34 mouse cellular contexts compared by ENCODE assay signal in the genomic region with DNA sequence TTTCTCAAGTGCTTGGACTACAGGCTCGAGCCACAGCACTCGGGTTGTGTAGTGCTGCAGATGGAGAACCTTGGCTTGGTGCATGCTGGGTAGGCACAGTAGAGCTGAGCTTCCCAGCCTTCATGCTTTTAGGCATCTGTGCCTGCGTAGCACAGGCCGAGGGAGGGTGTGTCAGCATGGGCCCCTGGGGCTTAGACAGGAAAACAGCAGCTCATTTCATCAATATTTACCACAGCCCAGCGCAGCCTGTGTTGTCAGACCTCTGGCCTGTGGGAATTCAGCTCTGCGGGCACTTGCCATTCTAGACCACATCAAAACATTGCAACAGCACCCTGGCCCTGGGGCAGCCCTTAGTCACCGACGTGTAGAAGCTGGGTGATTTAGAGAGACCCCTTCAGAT. TPM values are rescaled to one million over a fixed set of nuclear protein-coding genes. Genes with fewer than 3 reads are reported as not detected.
DNase-seq lines count a peak whose midpoint lies in the region; ATAC-seq and TF ChIP-seq lines count a peak whose summit lies in the region.
"Had no signal": no experiment of that assay in that cellular context is flagged by ENCODE, and none has a peak within 500 bp of the region (broad histone marks: within the 10 kb centered on the region; RNA-seq: fewer than 3 reads in every experiment).

No protein-coding gene starts in this region.

- no peak overlapping the region for H3K4me2 ChIP-seq in lung, postnatal 0 days (replicated peaks; ENCODE audit: low read depth, low read length)
- no peak overlapping the region for H3K4me2 ChIP-seq in liver, embryonic 15.5 days
- no peak overlapping the region for H3K4me2 ChIP-seq in forebrain, embryonic 11.5 days (ENCODE audit: low read depth, low read length, severe bottlenecking)
- H3K4me2 ChIP-seq: embryonic facial prominence, embryonic 15.5 days; forebrain, embryonic 15.5 days; heart, embryonic 12.5 days; limb, embryonic 13.5 days; lung, embryonic 15.5 days; midbrain, embryonic 13.5 days; neural tube, embryonic 12.5 days had no signal

- no peak for TF ChIP-seq EP300 in lung, postnatal 0 days (IDR thresholded peaks at IDR 0.05)

- ATAC-seq in lung, postnatal 0 days: peak; percentile 33; the same call in 1 of the 2 replicates
- ATAC-seq in liver, embryonic 15.5 days (ENCODE audit: insufficient read depth): 0 out of 2 replicates have a peak, but pooled peaks have one; percentile 38
- no peak for ATAC-seq in forebrain, embryonic 11.5 days (replicated peaks; ENCODE audit: low FRiP score)
- ATAC-seq: activated CD4-positive, CD25-positive, alpha-beta regulatory T cell, adult 4 months; forebrain, embryonic 15.5 days; hindbrain, postnatal 0 days; intestine, embryonic 16.5 days; midbrain, embryonic 13.5 days had no signal

- H3K4me3 ChIP-seq in lung, postnatal 0 days (ENCODE audit: low read depth, low read length): no peak overlapping the region
- H3K4me3 ChIP-seq in liver, embryonic 15.5 days (replicated peaks): no peak overlapping the region
- H3K4me3 ChIP-seq in forebrain, embryonic 11.5 days (ENCODE audit: low read depth, low read length): no peak overlapping the region
- H3K4me3 ChIP-seq: embryonic facial prominence, embryonic 15.5 days; forebrain, embryonic 15.5 days; heart, embryonic 12.5 days; limb, embryonic 13.5 days; lung, embryonic 15.5 days; megakaryocyte, embryonic 14.5 days; midbrain, embryonic 13.5 days; neural tube, embryonic 12.5 days had no signal

- 76% methylated on average over 8 of the region's 8 CpGs for WGBS in lung, postnatal 0 days
- 49% methylated on average over 8 of the region's 8 CpGs for WGBS in liver, embryonic 15.5 days (ENCODE audit: insufficient replicate concordance)
- 93% methylated on average over 8 of the region's 8 CpGs for WGBS in forebrain, embryonic 11.5 days

- H3K9ac ChIP-seq in lung, postnatal 0 days (replicated peaks; ENCODE audit: low read depth): no peak overlapping the region
- H3K9ac ChIP-seq in liver, embryonic 15.5 days: no peak overlapping the region
- no peak overlapping the region for H3K9ac ChIP-seq in forebrain, embryonic 11.5 days (ENCODE audit: low read length)
- H3K9ac ChIP-seq: embryonic facial prominence, embryonic 15.5 days; forebrain, embryonic 15.5 days; heart, embryonic 12.5 days; limb, embryonic 13.5 days; lung, embryonic 15.5 days; midbrain, embryonic 13.5 days; neural tube, embryonic 12.5 days had no signal

- no peaks in the 10 kb centered on the region for H3K9me3 ChIP-seq in lung, postnatal 0 days (ENCODE audit: low read length)
- H3K9me3 ChIP-seq in liver, embryonic 15.5 days (replicated peaks): no peaks in the 10 kb centered on the region
- no peaks in the 10 kb centered on the region for H3K9me3 ChIP-seq in forebrain, embryonic 11.5 days (ENCODE audit: control insufficient read depth, low read length)
- H3K9me3 ChIP-seq: embryonic facial prominence, embryonic 15.5 days; forebrain, embryonic 15.5 days; G1E; heart, embryonic 12.5 days; limb, embryonic 13.5 days; lung, embryonic 15.5 days; midbrain, embryonic 13.5 days; neural tube, embryonic 12.5 days had no signal

- no peak for TF ChIP-seq CTCF in lung, postnatal 0 days (IDR thresholded peaks at IDR 0.05)

- peaks cover 7% of the 10 kb centered on the region; the same call in 1 of the 2 replicates for H3K4me1 ChIP-seq in lung, postnatal 0 days (ENCODE audit: insufficient read depth, low read depth, low read length)
- peaks cover 18% of the 10 kb centered on the region for H3K4me1 ChIP-seq in liver, embryonic 15.5 days (replicated peaks)
- peaks cover 14% of the 10 kb centered on the region for H3K4me1 ChIP-seq in forebrain, embryonic 11.5 days (replicated peaks; ENCODE audit: control insufficient read depth, insufficient read depth, low read length)

- peak; percentile 58 for DNase-seq in adrenal gland, postnatal 10 days
- no peak for DNase-seq in adrenal gland, adult (ENCODE audit: inconsistent age in 2 of 2, low spot score in 1 of 2)
- no peak for DNase-seq in lung, postnatal 0 days (ENCODE audit: low spot score)
- no peak for DNase-seq in lung, postnatal 14 days
- DNase-seq in forebrain, embryonic 11.5 days (ENCODE audit: low spot score): no peak
- DNase-seq in heart, adult 11 months: no peak
- no peak for DNase-seq in urinary bladder, postnatal 4 days (ENCODE audit: low spot score in 2 of 2)
- DNase-seq: B cell, adult 2 months; cerebellum, adult 2 months; cerebellum, postnatal 36 days; embryo, embryonic 11 days; heart, postnatal 14 days; kidney, postnatal 25 days; retina, postnatal 1 day; right cerebral cortex, postnatal 25 days; spleen, adult 18-20 months had no signal

- H3K27me3 ChIP-seq in lung, postnatal 0 days (replicated peaks; ENCODE audit: insufficient read depth, low read length): no peaks in the 10 kb centered on the region
- peaks cover 12% of the 10 kb centered on the region for H3K27me3 ChIP-seq in liver, embryonic 15.5 days
- no peaks in the 10 kb centered on the region for H3K27me3 ChIP-seq in forebrain, embryonic 11.5 days (ENCODE audit: control insufficient read depth, insufficient read depth, low read length)

- H3K36me3 ChIP-seq in lung, postnatal 0 days (ENCODE audit: insufficient read depth, low read length): no peaks in the 10 kb centered on the region
- no peaks in the 10 kb centered on the region for H3K36me3 ChIP-seq in liver, embryonic 15.5 days (replicated peaks)
- no peaks in the 10 kb centered on the region for H3K36me3 ChIP-seq in forebrain, embryonic 11.5 days (ENCODE audit: control insufficient read depth, insufficient read depth, low read length)
- H3K36me3 ChIP-seq: embryonic facial prominence, embryonic 15.5 days; forebrain, embryonic 15.5 days; G1E; heart, embryonic 12.5 days; limb, embryonic 13.5 days; lung, embryonic 15.5 days; midbrain, embryonic 13.5 days; neural tube, embryonic 12.5 days had no signal

- no peak overlapping the region for H3K27ac ChIP-seq in lung, postnatal 0 days (ENCODE audit: low read length)
- H3K27ac ChIP-seq in liver, embryonic 15.5 days (replicated peaks): no peak overlapping the region
- no peak overlapping the region for H3K27ac ChIP-seq in forebrain, embryonic 11.5 days (ENCODE audit: low read depth, low read length)
- H3K27ac ChIP-seq: embryonic facial prominence, embryonic 15.5 days; forebrain, embryonic 15.5 days; hindbrain, postnatal 0 days; limb, embryonic 13.5 days; lung, embryonic 15.5 days; midbrain, embryonic 13.5 days; neural tube, embryonic 12.5 days had no signal

RNA-seq across cellular contexts. Expression of a gene that starts 10.2 kb away (rescaled TPM):
- total RNA-seq in adrenal gland, postnatal 10 days (2021): under 1 TPM; 0.27 to 0.39 TPM
- 0.02 and 0.08 TPM in 2 replicates for polyA plus RNA-seq in lung, postnatal 0 days (2015; fragmentation: Nextera tagmentation; extraction: Ambion mirVana)
- 0.02 TPM in 1 of 2 replicates, not detected in the other for polyA plus RNA-seq in liver, embryonic 15.5 days (2015; fragmentation: Nextera tagmentation; extraction: Ambion mirVana)
- polyA plus RNA-seq in forebrain, embryonic 11.5 days (2014; fragmentation: Nextera tagmentation; extraction: Ambion mirVana): 0.24 and 0.39 TPM in 2 replicates
- total RNA-seq: gastrocnemius, adult 8-10 months had no signal
- polyA plus RNA-seq: activated CD4-positive, CD25-positive, alpha-beta regulatory T cell, adult 4 months; G1E; lung, embryonic 15.5 days had no signal

RNA-seq across cellular contexts. Expression of a gene that starts 31.1 kb away (rescaled TPM):
- total RNA-seq in adrenal gland, postnatal 10 days (2021): 10 to 100 TPM; 11.3 to 11.4 TPM
- polyA plus RNA-seq in lung, postnatal 0 days (2015; fragmentation: Nextera tagmentation; extraction: Ambion mirVana): 2.9 and 3.4 TPM in 2 replicates
- 0.06 TPM in 1 of 2 replicates, not detected in the other for polyA plus RNA-seq in liver, embryonic 15.5 days (2015; fragmentation: Nextera tagmentation; extraction: Ambion mirVana)
- 6.1 and 6.3 TPM in 2 replicates for polyA plus RNA-seq in forebrain, embryonic 11.5 days (2014; fragmentation: Nextera tagmentation; extraction: Ambion mirVana)
- total RNA-seq: CH12.LX, G1E had no signal
- polyA plus RNA-seq: activated CD4-positive, CD25-positive, alpha-beta regulatory T cell, adult 4 months; G1E had no signal

RNA-seq across cellular contexts. Expression of a gene that starts 45.6 kb away (rescaled TPM):
- not detected for total RNA-seq in adrenal gland, postnatal 10 days (2021)
- 0.04 and 0.13 TPM in 2 replicates for polyA plus RNA-seq in lung, postnatal 0 days (2015; fragmentation: Nextera tagmentation; extraction: Ambion mirVana)
- polyA plus RNA-seq in liver, embryonic 15.5 days (2015; fragmentation: Nextera tagmentation; extraction: Ambion mirVana): 0.03 and 0.08 TPM in 2 replicates
- 0.16 and 0.24 TPM in 2 replicates for polyA plus RNA-seq in forebrain, embryonic 11.5 days (2014; fragmentation: Nextera tagmentation; extraction: Ambion mirVana)
- total RNA-seq: CH12.LX; gastrocnemius, adult 8-10 months; heart, postnatal 14 days; hindbrain, postnatal 0 days; layer of hippocampus, adult 8-10 months; left cerebral cortex, postnatal 25 days had no signal
- polyA plus RNA-seq: cerebellum, adult 2 months; G1E; heart, embryonic 12.5 days; intestine, embryonic 16.5 days; kidney, embryonic 14.5 days had no signal
